17 mouse cellular contexts compared by ENCODE assay signal in genomic region chr8:72982832-72983231, GRCm38 (mm10).
DNase-seq lines count a peak whose midpoint lies in the region; ATAC-seq lines count a peak whose summit lies in the region.
"Had no signal": no experiment of that assay in that cellular context is flagged by ENCODE, and none has a peak within 500 bp of the region (broad histone marks: within the 10 kb centered on the region; RNA-seq: fewer than 3 reads in every experiment).

No protein-coding gene starts in this region.

- peak; percentile 76 for ATAC-seq in frontal cortex, adult (ENCODE audit: low TSS enrichment)
- ATAC-seq: activated CD4-positive, CD25-positive, alpha-beta regulatory T cell, adult 4 months; CD4-positive, CD25-positive, alpha-beta regulatory T cell, adult 4 months; Patski had no signal

- no peak for DNase-seq in frontal cortex, postnatal 10 days (ENCODE audit: low spot score in 2 of 2)
- DNase-seq in adipocyte (ENCODE audit: low spot score) = peak; percentile 59
- no peak for DNase-seq in adrenal gland, postnatal 14 days
- DNase-seq: adrenal gland, adult 2 months; adrenal gland, adult 8-10 months; adrenal gland, postnatal 10 days; adrenal gland, postnatal 25 days; adrenal gland, postnatal 36 days; B cell, adult 2 months; cerebellum, adult 11 months; cerebellum, adult 11-12 months; cerebellum, adult 18-20 months; cerebellum, adult 8-10 months had no signal
